Mouse (Mus musculus) midbrain, postnatal 0 days (tissue): ENCODE measurements around the gene Fkbp5. TPM values are rescaled to one million over a fixed set of nuclear protein-coding genes. Genes with fewer than 3 reads are reported as not detected.

ENCODE experiments used
- ATAC-seq: fragments of 200-750 bp; cut with Nextera tagmentation; 2 replicates; pipeline ENCODE4 v1.8.0; 2017; ENCODE audit warnings: moderate number of reproducible peaks, mild to moderate bottlenecking, moderate TSS enrichment, moderate library complexity; ENCODE audit not compliant: low FRiP score
- DNase-seq: peaks from one replicate; pipeline ENCODE4 v3.0.0-alpha.2; 2015; ENCODE audit warnings: low spot score
- H3K27ac ChIP-seq: fragments of 300-500 bp; sonication (generic); 2 replicates; pipeline ENCODE4 v1.5.1; 2014; ENCODE audit warnings: low read depth, mild to moderate bottlenecking, low read length, mixed read lengths
- H3K27me3 ChIP-seq: fragments of 300-500 bp; sonication (generic); 2 replicates; pipeline ENCODE4 v1.6.1; 2014; ENCODE audit warnings: low read length, control low read depth, mixed read lengths; ENCODE audit not compliant: insufficient read depth
- H3K36me3 ChIP-seq: fragments of 300-500 bp; sonication (generic); 2 replicates; pipeline ENCODE4 v1.6.1; 2014; ENCODE audit warnings: low read length, control low read depth, mixed read lengths; ENCODE audit not compliant: insufficient read depth
- H3K4me1 ChIP-seq: fragments of 300-500 bp; sonication (generic); 2 replicates; pipeline ENCODE4 v1.6.1; 2014; ENCODE audit warnings: mild to moderate bottlenecking, control low read depth, antibody characterized with exemption, low read length, mixed read lengths; ENCODE audit not compliant: insufficient read depth
- H3K4me2 ChIP-seq: fragments of 300-500 bp; sonication (generic); 2 replicates; pipeline ENCODE4 v1.6.1; 2014; ENCODE audit warnings: low read depth, mild to moderate bottlenecking, low read length, mixed read lengths; ENCODE audit not compliant: poor library complexity, severe bottlenecking
- H3K4me3 ChIP-seq: fragments of 300-500 bp; sonication (generic); 2 replicates; pipeline ENCODE4 v1.5.1; 2014; ENCODE audit warnings: low read depth, mild to moderate bottlenecking, low read length, moderate library complexity
- H3K9ac ChIP-seq: fragments of 300-500 bp; sonication (generic); replicated peaks from 2 replicates; pipeline ENCODE4 v1.6.1; 2014; ENCODE audit warnings: mild to moderate bottlenecking, low read length, moderate library complexity, mixed read lengths; ENCODE audit not compliant: poor library complexity, severe bottlenecking
- H3K9me3 ChIP-seq: fragments of 300-500 bp; sonication (generic); 2 replicates; pipeline ENCODE4 v1.6.1; 2016; ENCODE audit warnings: low read length, control low read depth
- CTCF ChIP-seq: IDR thresholded peaks from 2 replicates; pipeline ENCODE4 v1.5.1; 2016; ENCODE audit warnings: antibody characterized with exemption, mild to moderate bottlenecking
- WGBS: fragments of 180-500 bp; shearing (Covaris S2); extraction: QIAGEN DNeasy Blood & Tissue Kit; methylation state at CpG from one replicate; pipeline ENCODE4 v1.1.7; 2014; 5-methylcytosine and 5-hydroxymethylcytosine counted together
- polyA plus RNA-seq: library from polyadenylated mRNA; unstranded; fragments of >200 nt; fragmentation: Nextera tagmentation; extraction: Ambion mirVana; gene quantifications from 2 replicates; pipeline ENCODE4 v1.2.1, GENCODE M21; 2015
- total RNA-seq: library from RNA; depleted of rRNA; stranded (reverse); fragments of >200 nt; gene quantifications from 2 replicates; pipeline ENCODE4 v1.2.3, GENCODE M21; 2014

The Fkbp5 gene
- total and polyA plus RNA-seq, 2 experiments from 2014 or later = 22.5 to 29.9 TPM

GRCm38 (mm10) chr17:28504182-28504581 is 13.1 kb downstream of the Fkbp5 start:
- Histone ChIP-seq H3K4me2 (no peak overlapping the region), H3K9me3 (no peaks in the 10 kb centered on the region), H3K9ac (no peak overlapping the region), H3K27me3 (no peaks in the 10 kb centered on the region), H3K4me3 (no peak overlapping the region), H3K36me3 (no peaks in the 10 kb centered on the region), H3K4me1 (no peaks in the 10 kb centered on the region), H3K27ac (no peak overlapping the region)
- ATAC-seq (no peak), DNase-seq (no peak)
- 84% methylated on average over 6 of the region's 6 CpGs for WGBS
- TF ChIP-seq CTCF = no peak

GRCm38 (mm10) chr17:28502196-28502821 is 15.0 kb downstream of the Fkbp5 start:
- no peak overlapping the region for H3K9ac ChIP-seq
- H3K27me3 ChIP-seq = no peaks in the 10 kb centered on the region
- H3K4me1 ChIP-seq = no peaks in the 10 kb centered on the region
- no peak for TF ChIP-seq CTCF
- no peaks in the 10 kb centered on the region for H3K36me3 ChIP-seq
- 72% methylated on average over 7 of the region's 7 CpGs for WGBS
- H3K4me2 ChIP-seq = no peak overlapping the region
- no peaks in the 10 kb centered on the region for H3K9me3 ChIP-seq
- DNase-seq (no peak), ATAC-seq (no peak)
- no peak overlapping the region for H3K4me3 ChIP-seq
- H3K27ac ChIP-seq = no peak overlapping the region

GRCm38 (mm10) chr17:28500465-28500864 is 16.9 kb downstream of the Fkbp5 start:
- H3K27me3 ChIP-seq = no peaks in the 10 kb centered on the region
- TF ChIP-seq CTCF = no peak
- no peak overlapping the region for H3K4me2 ChIP-seq
- H3K4me1 ChIP-seq = no peaks in the 10 kb centered on the region
- no peak overlapping the region for H3K9ac ChIP-seq
- DNase-seq (no peak), ATAC-seq (no peak)
- H3K9me3 ChIP-seq = no peaks in the 10 kb centered on the region
- no peak overlapping the region for H3K4me3 ChIP-seq
- 79% methylated on average over 3 of the region's 3 CpGs for WGBS
- H3K27ac ChIP-seq = no peak overlapping the region
- H3K36me3 ChIP-seq = no peaks in the 10 kb centered on the region

GRCm38 (mm10) chr17:28499190-28499589 is 18.1 kb downstream of the Fkbp5 start:
- TF ChIP-seq CTCF = no peak
- Histone ChIP-seq H3K9me3 (no peaks in the 10 kb centered on the region), H3K4me1 (no peaks in the 10 kb centered on the region), H3K4me2 (no peak overlapping the region), H3K27me3 (no peaks in the 10 kb centered on the region), H3K9ac (no peak overlapping the region), H3K36me3 (no peaks in the 10 kb centered on the region), H3K27ac (no peak overlapping the region), H3K4me3 (no peak overlapping the region)
- DNase-seq = no peak
- no peak for ATAC-seq
- WGBS = 74% methylated on average over 2 of the region's 2 CpGs

- Histone ChIP-seq H3K4me2 (no peak overlapping the region), H3K36me3 (no peaks in the 10 kb centered on the region), H3K4me3 (no peak overlapping the region), H3K9ac (no peak overlapping the region), H3K4me1 (no peaks in the 10 kb centered on the region), H3K27me3 (no peaks in the 10 kb centered on the region), H3K9me3 (no peaks in the 10 kb centered on the region), H3K27ac (no peak overlapping the region)
- TF ChIP-seq CTCF = no peak
- no peak for DNase-seq
- ATAC-seq = no peak
- 95% methylated on average over 8 of the region's 8 CpGs for WGBS
Measured at GRCm38 (mm10) chr17:28495832-28496231, 21.5 kb downstream of the Fkbp5 start.

- TF ChIP-seq CTCF = no peak
- Histone ChIP-seq H3K4me3 (no peak overlapping the region), H3K27me3 (no peaks in the 10 kb centered on the region), H3K27ac (no peak overlapping the region), H3K4me2 (no peak overlapping the region), H3K9ac (no peak overlapping the region), H3K36me3 (no peaks in the 10 kb centered on the region), H3K9me3 (no peaks in the 10 kb centered on the region), H3K4me1 (no peaks in the 10 kb centered on the region)
- ATAC-seq = no peak
- WGBS = 72% methylated on average over 14 of the region's 14 CpGs
- DNase-seq = no peak
Measured at GRCm38 (mm10) chr17:28491035-28491770, 26.1 kb downstream of the Fkbp5 start.
